ENCODE assay signal across 8 mouse cellular contexts in genomic region chr5:101765390-101765901, GRCm38 (mm10). TPM values are rescaled to one million over a fixed set of nuclear protein-coding genes. Genes with fewer than 3 reads are reported as not detected.
A peak's percentile ranks its signal among the peaks of the same experiment; 100 is the strongest.
DNase-seq lines count a peak whose midpoint lies in the region; ATAC-seq and TF ChIP-seq lines count a peak whose summit lies in the region.

No protein-coding gene starts in this region.

- H3K36me3 ChIP-seq in spleen, adult 2 months (ENCODE audit: control insufficient read depth, insufficient read depth, low read length), result no peaks in the 10 kb centered on the region
- H3K36me3 ChIP-seq in embryonic facial prominence, embryonic 12.5 days, result no peaks in the 10 kb centered on the region
- no peaks in the 10 kb centered on the region for H3K36me3 ChIP-seq in heart, embryonic 13.5 days
- H3K36me3 ChIP-seq in kidney, embryonic 16.5 days (ENCODE audit: insufficient read depth, low read length), result no peaks in the 10 kb centered on the region
- H3K36me3 ChIP-seq in macrophage (ENCODE audit: inconsistent target), result no peaks in the 10 kb centered on the region

- peaks cover 35% of the 10 kb centered on the region for H3K79me2 ChIP-seq in macrophage (ENCODE audit: inconsistent target)

- peak overlapping the region; percentile 59 for H3K4me3 ChIP-seq in spleen, adult 2 months (ENCODE audit: extremely low read depth, insufficient read depth, insufficient read length)
- H3K4me3 ChIP-seq in embryonic facial prominence, embryonic 12.5 days, result peak overlapping the region; percentile 72
- peak overlapping the region; percentile 72 for H3K4me3 ChIP-seq in heart, embryonic 13.5 days
- peak overlapping the region; percentile 78 for H3K4me3 ChIP-seq in kidney, embryonic 16.5 days (ENCODE audit: low read length)
- H3K4me3 ChIP-seq in macrophage (ENCODE audit: inconsistent target), result peak overlapping the region; percentile 60

- TF ChIP-seq POLR2A in spleen, adult 2 months (IDR thresholded peaks at IDR 0.05; ENCODE audit: low read depth, low read length), result no peak

- TF ChIP-seq CTCF in spleen, adult 2 months (IDR thresholded peaks at IDR 0.05; ENCODE audit: extremely low read depth, insufficient read depth, insufficient read length, insufficient replicate concordance), result no peak

- peak overlapping the region; percentile 99 for H3K4me2 ChIP-seq in embryonic facial prominence, embryonic 12.5 days (replicated peaks)
- peak overlapping the region; percentile 98 for H3K4me2 ChIP-seq in heart, embryonic 13.5 days
- H3K4me2 ChIP-seq in kidney, embryonic 16.5 days (replicated peaks; ENCODE audit: low read depth, low read length), result peak overlapping the region; percentile 100

- H3K9me3 ChIP-seq in embryonic facial prominence, embryonic 12.5 days, result no peaks in the 10 kb centered on the region
- no peaks in the 10 kb centered on the region for H3K9me3 ChIP-seq in heart, embryonic 13.5 days
- H3K9me3 ChIP-seq in kidney, embryonic 16.5 days (ENCODE audit: low read length), result no peaks in the 10 kb centered on the region

- peak; percentile 24; the same call in 1 of the 2 replicates for ATAC-seq in embryonic facial prominence, embryonic 12.5 days (ENCODE audit: insufficient number of reproducible peaks, insufficient read depth, low FRiP score, low TSS enrichment)
- no peak for ATAC-seq in heart, embryonic 13.5 days (ENCODE audit: extremely low read depth, insufficient number of reproducible peaks, low FRiP score, low TSS enrichment)
- peak; percentile 50 for ATAC-seq in kidney, embryonic 16.5 days (ENCODE audit: low FRiP score, low TSS enrichment)

- H3K4me1 ChIP-seq in spleen, adult 2 months (ENCODE audit: control insufficient read depth, insufficient read depth, insufficient read length), result peaks cover 10% of the 10 kb centered on the region
- no peaks in the 10 kb centered on the region for H3K4me1 ChIP-seq in embryonic facial prominence, embryonic 12.5 days
- H3K4me1 ChIP-seq in heart, embryonic 13.5 days, result 0 out of 2 replicates have a peak, but pooled peaks cover 3% of the 10 kb centered on the region
- H3K4me1 ChIP-seq in kidney, embryonic 16.5 days (ENCODE audit: insufficient read depth, low read length), result peaks cover 17% of the 10 kb centered on the region; the same call in 1 of the 2 replicates

- WGBS in spleen, adult 2 months, result under 1% methylated on average over 41 of the region's 45 CpGs
- WGBS in embryonic facial prominence, embryonic 12.5 days, result 1% methylated on average over 44 of the region's 45 CpGs
- 1% methylated on average over 43 of the region's 45 CpGs for WGBS in heart, embryonic 13.5 days
- 1% methylated on average over 40 of the region's 45 CpGs for WGBS in kidney, embryonic 16.5 days
- under 1% methylated on average over 42 of the region's 45 CpGs for WGBS in macrophage (ENCODE audit: missing documents)

- H3K27me3 ChIP-seq in spleen, adult 2 months (ENCODE audit: control insufficient read depth, insufficient read depth, low read length), result peaks cover 12% of the 10 kb centered on the region
- H3K27me3 ChIP-seq in embryonic facial prominence, embryonic 12.5 days, result peaks cover 55% of the 10 kb centered on the region
- H3K27me3 ChIP-seq in heart, embryonic 13.5 days (replicated peaks), result peaks cover 85% of the 10 kb centered on the region
- peaks cover 32% of the 10 kb centered on the region; the same call in 1 of the 2 replicates for H3K27me3 ChIP-seq in kidney, embryonic 16.5 days (ENCODE audit: insufficient read depth, low read length)

- H3K27ac ChIP-seq in spleen, adult 2 months (ENCODE audit: insufficient read depth, low read length), result no peak overlapping the region
- no peak overlapping the region for H3K27ac ChIP-seq in embryonic facial prominence, embryonic 12.5 days
- H3K27ac ChIP-seq in heart, embryonic 13.5 days (replicated peaks), result no peak overlapping the region
- H3K27ac ChIP-seq in kidney, embryonic 16.5 days (ENCODE audit: low read length), result peak overlapping the region; percentile 72
- peak overlapping the region; percentile 68 for H3K27ac ChIP-seq in macrophage

- H3K9ac ChIP-seq in embryonic facial prominence, embryonic 12.5 days, result peak overlapping the region; percentile 66
- peak overlapping the region; percentile 82 for H3K9ac ChIP-seq in heart, embryonic 13.5 days
- peak overlapping the region; percentile 78 for H3K9ac ChIP-seq in kidney, embryonic 16.5 days (replicated peaks; ENCODE audit: low read length)

- DNase-seq in spleen, adult 2 months (ENCODE audit: low read depth in 1 of 2, low spot score in 2 of 2), result no peak
- no peak for DNase-seq in spleen, adult 12 weeks (ENCODE audit: low spot score)
- peak; percentile 59 for DNase-seq in testis, postnatal 10 days (ENCODE audit: low spot score)
- DNase-seq in left cerebral cortex, adult 11 months (ENCODE audit: low spot score), result no peak

RNA-seq across cellular contexts. Expression of gene Cds1, which starts 0.5 kb away (rescaled TPM):
- polyA plus RNA-seq in spleen, adult 2 months (2012; rRNA removed), result 1.7 and 1.9 TPM in 2 replicates
- 2.5 and 3.0 TPM in 2 replicates for polyA plus RNA-seq in embryonic facial prominence, embryonic 12.5 days (2016; fragmentation: Nextera tagmentation; extraction: Ambion mirVana)
- 0.47 and 0.86 TPM in 2 replicates for polyA plus RNA-seq in heart, embryonic 13.5 days (2015; fragmentation: Nextera tagmentation; extraction: Ambion mirVana)
- 15.8 and 16.0 TPM in 2 replicates for polyA plus RNA-seq in kidney, embryonic 16.5 days (2015; fragmentation: Nextera tagmentation; extraction: Ambion mirVana)
- 10 to 100 TPM in 25 of 26 experiments, 1 to 10 TPM in 1; 9.8 to 41.4 (median 25.0) TPM for total RNA-seq in macrophage (2018; cell fraction: chromatin; rRNA removed)
- total RNA-seq in macrophage (2018; cell fraction: cytosol; rRNA removed), result 10 to 100 TPM; 11.1 to 21.9 (median 15.2) TPM
- 10 to 100 TPM; 16.1 to 61.9 (median 28.3) TPM for total RNA-seq in macrophage (2018; cell fraction: nucleus; rRNA removed)
- 7.7 to 23.7 TPM (median 9.5 TPM) in 3 replicates for polyA plus RNA-seq in macrophage (2018)

Comparison
In these comparisons a context has a peak if more than half of its experiments do, and no peak if none do; other contexts are left out.
1. H3K27ac ChIP-seq: peak in kidney, embryonic 16.5 days (single experiment) and macrophage (single experiment); none in spleen, adult 2 months (single experiment), embryonic facial prominence, embryonic 12.5 days (single experiment) and heart, embryonic 13.5 days (single experiment).
2. Peak in every context shown above with its lines, with median percentiles within 50 percentile points of each other: H3K4me3 ChIP-seq, H3K4me2 ChIP-seq and H3K9ac ChIP-seq.